Comparison of ENCODE assay signal across 22 mouse cellular contexts in the genomic region with DNA sequence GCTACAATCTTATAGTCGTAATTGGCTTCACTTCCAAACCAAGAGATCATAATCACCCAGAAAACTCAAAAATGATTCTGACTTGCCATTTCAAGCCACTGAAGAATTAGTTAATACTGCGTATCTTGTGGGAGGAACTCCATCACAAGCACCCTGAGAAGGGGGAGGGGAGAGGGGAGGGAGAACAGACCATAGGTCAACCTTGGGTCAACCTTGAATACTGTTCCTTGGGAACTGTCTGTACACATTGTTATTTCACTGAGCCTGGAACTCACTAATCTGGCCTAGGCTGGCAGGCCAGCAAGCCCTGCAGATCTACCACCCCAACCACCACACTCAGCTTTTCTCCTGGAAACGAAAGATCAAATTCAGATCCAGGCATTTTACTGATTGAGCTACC.
DNase-seq lines count a peak whose midpoint lies in the region; ATAC-seq and TF ChIP-seq lines count a peak whose summit lies in the region.
"Had no signal": no experiment of that assay in that cellular context is flagged by ENCODE, and none has a peak within 500 bp of the region (broad histone marks: within the 10 kb centered on the region; RNA-seq: fewer than 3 reads in every experiment).

No protein-coding gene starts in this region.

- H3K9me3 ChIP-seq in E14TG2a.4 (ENCODE audit: low read length), result no peaks in the 10 kb centered on the region
- H3K9me3 ChIP-seq: embryonic facial prominence, embryonic 13.5 days; hindbrain, embryonic 12.5 days had no signal

- peak; percentile 70 for DNase-seq in heart, adult 11 months
- DNase-seq in heart, postnatal 36 days, result no peak
- DNase-seq in R1 (ENCODE audit: low read depth, low spot score), result peak; percentile 87
- DNase-seq in embryo, embryonic 9.5 days (ENCODE audit: extremely low spot score), result peak; percentile 49
- DNase-seq in cerebellum, postnatal 4 days (ENCODE audit: low spot score in 2 of 2), result no peak
- DNase-seq in right cerebral cortex, postnatal 36 days (ENCODE audit: low spot score in 2 of 2), result no peak
- DNase-seq: adrenal gland, postnatal 14 days; cerebellum, adult 11-12 months; cerebellum, postnatal 10 days; forebrain, postnatal 0 days; gastrocnemius, postnatal 10 days; kidney, adult 11 months; liver; lung, adult 2 months; lung, postnatal 10 days; midbrain, embryonic 14.5 days; right cerebral cortex, adult 18-20 months; right cerebral cortex, postnatal 4 days had no signal

- intact Hi-C loops in heart, postnatal 36 days (cut with DNase I), result no loop called here

- no peak for TF ChIP-seq CTCF in E14TG2a.4 (conservative IDR thresholded peaks at IDR 0.05; ENCODE audit: low read length)

- 0 out of 2 replicates have a peak overlapping the region, but pooled peaks have one; percentile 10 for H3K4me3 ChIP-seq in E14TG2a.4 (replicated peaks; ENCODE audit: low read length)
- H3K4me3 ChIP-seq: embryonic facial prominence, embryonic 13.5 days; hindbrain, embryonic 12.5 days had no signal

- ATAC-seq in megakaryocyte, adult 5-6 weeks (ENCODE audit: poor library complexity, severe bottlenecking), result no peak
- ATAC-seq: forebrain, postnatal 0 days had no signal

- H3K36me3 ChIP-seq in E14TG2a.4 (ENCODE audit: insufficient read depth, low read length), result no peaks in the 10 kb centered on the region
- H3K36me3 ChIP-seq: embryonic facial prominence, embryonic 13.5 days; hindbrain, embryonic 12.5 days had no signal

- no peaks in the 10 kb centered on the region for H3K27me3 ChIP-seq in E14TG2a.4 (ENCODE audit: insufficient read depth, low read length)
- H3K27me3 ChIP-seq: embryonic facial prominence, embryonic 13.5 days; hindbrain, embryonic 12.5 days had no signal

- H3K4me1 ChIP-seq in E14TG2a.4 (replicated peaks; ENCODE audit: low read depth, low read length), result peaks cover 90% of the 10 kb centered on the region

Comparison
In these comparisons a context has a peak if more than half of its experiments do, and no peak if none do; other contexts are left out.
1. DNase-seq: peak in heart, adult 11 months (single experiment), R1 (single experiment) and embryo, embryonic 9.5 days (single experiment); none in heart, postnatal 36 days (0 of 2), cerebellum, postnatal 4 days (0 of 2) and right cerebral cortex, postnatal 36 days (0 of 2).